Mouse (Mus musculus): Measurements from ENCODE around the gene Hcst. TPM values are rescaled to one million over a fixed set of nuclear protein-coding genes. Genes with fewer than 3 reads are reported as not detected.
A peak's percentile ranks its signal among the peaks of the same experiment; 100 is the strongest.

Hcst gene
- total RNA-seq, 2 experiments from 2014 or later: 1.5 to 1.9 TPM

GRCm38 (mm10) chr7:30434701-30435100 is 15.0 kb upstream of the Hcst start:
- DNase-seq (ENCODE audit: low spot score in 2 of 2): no peak

- peak; percentile 54 to 56 for DNase-seq (ENCODE audit: low spot score in 2 of 2)
Observed at GRCm38 (mm10) chr7:30434238-30434637, 14.6 kb upstream of the Hcst start.

GRCm38 (mm10) chr7:30431793-30432192 is 12.1 kb upstream of the Hcst start:
- DNase-seq (ENCODE audit: low spot score in 2 of 2): peak; percentile 46 to 54

- no peak for DNase-seq (ENCODE audit: low spot score in 2 of 2)
Observed at GRCm38 (mm10) chr7:30430191-30430590, 10.5 kb upstream of the Hcst start.

GRCm38 (mm10) chr7:30429327-30429726 is 9.7 kb upstream of the Hcst start:
- no peak for DNase-seq (ENCODE audit: low spot score in 2 of 2)

GRCm38 (mm10) chr7:30423071-30423641 is 3.5 kb upstream of the Hcst start:
- DNase-seq (ENCODE audit: low spot score in 2 of 2): no peak

- no peak for DNase-seq (ENCODE audit: low spot score in 2 of 2)
Observed at GRCm38 (mm10) chr7:30422560-30422959, 2.9 kb upstream of the Hcst start.

- DNase-seq (ENCODE audit: low spot score in 2 of 2): peak; percentile 83 to 84
Observed at GRCm38 (mm10) chr7:30421890-30422435, 2.3 kb upstream of the Hcst start.

GRCm38 (mm10) chr7:30421175-30421889 is 1.7 kb upstream of the Hcst start, which contains the start of gene Nfkbid:
Gene Nfkbid (plus strand): TSS chr7:30421732.
- peak; percentile 73 to 77 for DNase-seq (ENCODE audit: low spot score in 2 of 2)

GRCm38 (mm10) chr7:30420673-30421072 is 1.0 kb upstream of the Hcst start:
- DNase-seq (ENCODE audit: low spot score in 2 of 2): no peak

- DNase-seq (ENCODE audit: low spot score in 2 of 2): no peak
Observed at GRCm38 (mm10) chr7:30417856-30418255, 1.8 kb downstream of the Hcst start.

- DNase-seq (ENCODE audit: low spot score in 2 of 2): no peak
Observed at GRCm38 (mm10) chr7:30413596-30413995, 6.1 kb downstream of the Hcst start, which contains the start of gene Tyrobp. Gene Tyrobp (plus strand): TSS chr7:30413760.

GRCm38 (mm10) chr7:30412735-30413147 is 6.9 kb downstream of the Hcst start:
- DNase-seq (ENCODE audit: low spot score in 2 of 2): no peak

- DNase-seq (ENCODE audit: low spot score in 2 of 2): no peak
Observed at GRCm38 (mm10) chr7:30411023-30411422, 8.6 kb downstream of the Hcst start.

GRCm38 (mm10) chr7:30409789-30410188 is 9.9 kb downstream of the Hcst start:
- DNase-seq (ENCODE audit: low spot score in 2 of 2): no peak

- DNase-seq (ENCODE audit: low spot score in 2 of 2): no peak
Observed at GRCm38 (mm10) chr7:30408639-30409038, 11.0 kb downstream of the Hcst start.

GRCm38 (mm10) chr7:30402343-30402742 is 17.3 kb downstream of the Hcst start:
- no peak for DNase-seq (ENCODE audit: low spot score in 2 of 2)

GRCm38 (mm10) chr7:30399671-30400070 is 20.0 kb downstream of the Hcst start:
- no peak for DNase-seq (ENCODE audit: low spot score in 2 of 2)

- no peak for DNase-seq (ENCODE audit: low spot score in 2 of 2)
Observed at GRCm38 (mm10) chr7:30394871-30395270, 24.8 kb downstream of the Hcst start.

GRCm38 (mm10) chr7:30394379-30394778 is 25.3 kb downstream of the Hcst start:
- DNase-seq (ENCODE audit: low spot score in 2 of 2): no peak

- no peak for DNase-seq (ENCODE audit: low spot score in 2 of 2)
Observed at GRCm38 (mm10) chr7:30393631-30394030, 26.0 kb downstream of the Hcst start.

- no peak for DNase-seq (ENCODE audit: low spot score in 2 of 2)
Observed at GRCm38 (mm10) chr7:30392746-30393520, 26.7 kb downstream of the Hcst start.

Measured in adrenal gland, adult 18-20 months (tissue).